Mouse (Mus musculus) ES-Bruce4 (cell line): Measurements from ENCODE around the gene Mettl7a2. TPM values are rescaled to one million over a fixed set of nuclear protein-coding genes. Genes with fewer than 3 reads are reported as not detected.
"Not testable (repeated sequence)": the region's sequence is repeated elsewhere in the genome, so short reads cannot be mapped to it uniquely, and the experiment has no call there.

Experiments used
- H3K27ac ChIP-seq: 2 replicates; pipeline ENCODE4 v1.5.1; 2012; ENCODE audit warnings: low read length, inconsistent platforms; ENCODE audit not compliant: insufficient read depth
- H3K27me3 ChIP-seq: 2 replicates; pipeline ENCODE4 v1.6.1; 2012; ENCODE audit warnings: mild to moderate bottlenecking, low read length, inconsistent platforms; ENCODE audit not compliant: control insufficient read depth, poor library complexity, insufficient read depth, severe bottlenecking
- H3K36me3 ChIP-seq: 2 replicates; pipeline ENCODE4 v1.6.1; 2012; ENCODE audit warnings: inconsistent platforms, mild to moderate bottlenecking, low read length, moderate library complexity; ENCODE audit not compliant: control insufficient read depth, poor library complexity, insufficient read depth, severe bottlenecking
- H3K4me1 ChIP-seq: one replicate; pipeline ENCODE4 v1.8.1; 2011; ENCODE audit warnings: low read length; ENCODE audit not compliant: control insufficient read depth, insufficient read depth
- H3K4me3 ChIP-seq: 2 replicates; pipeline ENCODE4 v1.5.1; 2011; ENCODE audit warnings: low read depth, mild to moderate bottlenecking, low read length
- H3K9ac ChIP-seq: 2 replicates; pipeline ENCODE4 v1.6.1; 2012; ENCODE audit warnings: low read depth, mild to moderate bottlenecking, inconsistent platforms; ENCODE audit not compliant: poor library complexity, severe bottlenecking
- H3K9me3 ChIP-seq: replicated peaks from 2 replicates; pipeline ENCODE4 v1.6.1; 2012; ENCODE audit warnings: mild to moderate bottlenecking, low read length, inconsistent platforms; ENCODE audit not compliant: control insufficient read depth, poor library complexity, insufficient read depth, severe bottlenecking
- CTCF ChIP-seq: IDR thresholded peaks from one replicate; pipeline ENCODE4 v1.8.1; 2011; ENCODE audit warnings: low read depth, low read length
- EP300 ChIP-seq: IDR thresholded peaks from 2 replicates; pipeline ENCODE4 v1.6.1; 2011; ENCODE audit warnings: low read depth, low read length; ENCODE audit not compliant: insufficient read depth
- POLR2A ChIP-seq: IDR thresholded peaks from one replicate; pipeline ENCODE4 v1.8.1; 2011; ENCODE audit warnings: low read length; ENCODE audit not compliant: insufficient read depth
- polyA plus RNA-seq: library from polyadenylated mRNA; stranded (reverse); fragments of >200 nt; gene quantifications from 2 replicates; pipeline ENCODE4 v1.2.4, GENCODE M21; 2011; ENCODE audit warnings: low read depth; ENCODE audit not compliant: missing spikeins, insufficient read depth, insufficient read length

The Mettl7a2 gene
- polyA plus RNA-seq, 1 experiment = not detected

GRCm38 (mm10) chr15:100324021-100324591 is 28.9 kb upstream of the Mettl7a2 start:
- H3K36me3 ChIP-seq = no peaks in the 10 kb centered on the region
- no peak for TF ChIP-seq CTCF
- TF ChIP-seq POLR2A = peak; percentile 14
- H3K9ac ChIP-seq = no peak overlapping the region

GRCm38 (mm10) chr15:100325235-100325634 is 27.8 kb upstream of the Mettl7a2 start:
- H3K9ac ChIP-seq = no peak overlapping the region
- no peaks in the 10 kb centered on the region for H3K27me3 ChIP-seq
- H3K27ac ChIP-seq = no peak overlapping the region
- no peaks in the 10 kb centered on the region for H3K4me1 ChIP-seq
- H3K4me3 ChIP-seq = no peak overlapping the region
- H3K36me3 ChIP-seq = no peaks in the 10 kb centered on the region
- TF ChIP-seq POLR2A (no peak), EP300 (no peak), CTCF (no peak)
- no peaks in the 10 kb centered on the region for H3K9me3 ChIP-seq

More at GRCm38 (mm10) chr15:100324021-100324591, 28.9 kb upstream of the Mettl7a2 start:
- Histone ChIP-seq H3K4me3 (no peak overlapping the region), H3K4me1 (no peaks in the 10 kb centered on the region), H3K9me3 (no peaks in the 10 kb centered on the region), H3K27me3 (no peaks in the 10 kb centered on the region), H3K27ac (no peak overlapping the region)

GRCm38 (mm10) chr15:100328089-100328488 is 24.9 kb upstream of the Mettl7a2 start:
- not testable (repeated sequence) for H3K9ac ChIP-seq, H3K9me3 ChIP-seq, H3K4me1 ChIP-seq, H3K27me3 ChIP-seq, H3K4me3 ChIP-seq, H3K27ac ChIP-seq, H3K36me3 ChIP-seq
- TF ChIP-seq CTCF = peak; percentile 24

- H3K9me3 ChIP-seq, H3K27ac ChIP-seq, H3K27me3 ChIP-seq, H3K36me3 ChIP-seq, H3K9ac ChIP-seq, H3K4me1 ChIP-seq, H3K4me3 ChIP-seq: not testable (repeated sequence)
Observed at GRCm38 (mm10) chr15:100329336-100329735, 23.7 kb upstream of the Mettl7a2 start.

GRCm38 (mm10) chr15:100330739-100331138 is 22.3 kb upstream of the Mettl7a2 start:
- H3K9me3 ChIP-seq = no peaks in the 10 kb centered on the region
- H3K36me3 ChIP-seq = no peaks in the 10 kb centered on the region
- H3K27me3 ChIP-seq = no peaks in the 10 kb centered on the region
- no peaks in the 10 kb centered on the region for H3K4me1 ChIP-seq
- TF ChIP-seq CTCF (no peak), EP300 (no peak), POLR2A (no peak)
- no peak overlapping the region for H3K27ac ChIP-seq
- H3K4me3 ChIP-seq = no peak overlapping the region
- H3K9ac ChIP-seq = no peak overlapping the region

GRCm38 (mm10) chr15:100332077-100332961 is 20.7 kb upstream of the Mettl7a2 start:
- H3K27me3 ChIP-seq, H3K9ac ChIP-seq, H3K36me3 ChIP-seq, H3K9me3 ChIP-seq, H3K4me3 ChIP-seq, H3K4me1 ChIP-seq, H3K27ac ChIP-seq: not testable (repeated sequence)
